Mouse (Mus musculus) MEL (cell line): ENCODE results near the gene Rnf145.

Source experiments
- CTCF ChIP-seq, 3 experiments: IDR thresholded peaks in 2 of 3; conservative IDR thresholded peaks in 1 of 3; 2 replicates each; pipeline ENCODE4 v1.5.1; 2011 to 2012; ENCODE audit warnings: low read length in 3 of 3, low read depth in 2 of 3, mild to moderate bottlenecking in 2 of 3, improper control_type of control experiment in 1 of 3, inconsistent platforms in 1 of 3, mixed read lengths in 1 of 3, moderate library complexity in 1 of 3; ENCODE audit not compliant: control insufficient read depth in 1 of 3, insufficient read depth in 1 of 3, poor library complexity in 1 of 3, severe bottlenecking in 1 of 3
- E2F4 ChIP-seq: IDR thresholded peaks from 2 replicates; pipeline ENCODE4 v1.6.1; 2011; ENCODE audit warnings: low read depth, low read length, improper control_type of control experiment, borderline replicate concordance
- EP300 ChIP-seq, 2 experiments: IDR thresholded peaks; 2 replicates each; pipeline ENCODE4 v1.6.1; 2011; ENCODE audit warnings: improper control_type of control experiment in 2 of 2, low read length in 2 of 2, low read depth in 1 of 2, mild to moderate bottlenecking in 1 of 2
- GABPA ChIP-seq: IDR thresholded peaks from 2 replicates; pipeline ENCODE4 v1.6.1; 2012; ENCODE audit warnings: low read depth, mild to moderate bottlenecking, inconsistent platforms, low read length, improper control_type of control experiment, moderate library complexity
- GATA1 ChIP-seq: IDR thresholded peaks from 2 replicates; pipeline ENCODE4 v1.6.1; 2011; ENCODE audit warnings: low read depth, low read length, improper control_type of control experiment
- HCFC1 ChIP-seq: IDR thresholded peaks from 2 replicates; pipeline ENCODE4 v1.6.1; 2012; ENCODE audit warnings: low read depth, mild to moderate bottlenecking, inconsistent platforms, low read length, improper control_type of control experiment, moderate library complexity
- MAFK ChIP-seq: IDR thresholded peaks from 2 replicates; pipeline ENCODE4 v1.6.1; 2011; ENCODE audit warnings: low read depth, mild to moderate bottlenecking, low read length, improper control_type of control experiment, borderline replicate concordance
- MXI1 ChIP-seq: IDR thresholded peaks from 2 replicates; pipeline ENCODE4 v1.6.1; 2011; ENCODE audit warnings: mild to moderate bottlenecking, low read depth, low read length, improper control_type of control experiment
- POLR2A ChIP-seq, 2 experiments: IDR thresholded peaks; 2 replicates each; pipeline ENCODE4 v1.6.1; 2011 to 2012; ENCODE audit warnings: low read length in 2 of 2, mild to moderate bottlenecking in 2 of 2, control low read depth in 1 of 2, improper control_type of control experiment in 1 of 2, low read depth in 1 of 2, moderate library complexity in 1 of 2; ENCODE audit not compliant: control insufficient read depth in 1 of 2, insufficient read depth in 1 of 2, poor library complexity in 1 of 2
- POLR2AphosphoS2 ChIP-seq: IDR thresholded peaks from 2 replicates; pipeline ENCODE4 v1.6.1; 2011; ENCODE audit warnings: low read length, improper control_type of control experiment

GRCm38 (mm10) chr11:44494643-44495323, 24.0 kb upstream of the Rnf145 start:
- no peak for TF ChIP-seq MAFK
- no peak for TF ChIP-seq GATA1
- TF ChIP-seq EP300 (IDR thresholded peaks at IDR 0.05; ENCODE audit: low read depth in 1 of 2, low read length in 2 of 2): no peak
- no peak for TF ChIP-seq POLR2A (IDR thresholded peaks at IDR 0.05; ENCODE audit: control insufficient read depth in 1 of 2, insufficient read depth in 1 of 2, low read depth in 1 of 2, low read length in 2 of 2, poor library complexity in 1 of 2)
- TF ChIP-seq CTCF (IDR thresholded peaks at IDR 0.05 in 2 of 3, conservative IDR thresholded peaks at IDR 0.05 in 1 of 3; ENCODE audit: control insufficient read depth in 1 of 3, insufficient read depth in 1 of 3, low read depth in 2 of 3, low read length in 3 of 3, poor library complexity in 1 of 3, severe bottlenecking in 1 of 3): no peak
- TF ChIP-seq HCFC1: no peak
- no peak for TF ChIP-seq POLR2AphosphoS2
- TF ChIP-seq E2F4: no peak
- no peak for TF ChIP-seq GABPA
- TF ChIP-seq MXI1: no peak
